Mouse (Mus musculus) common myeloid progenitor, adult 5-6 weeks (primary cell): ENCODE results near the gene Med12l. TPM values are rescaled to one million over a fixed set of nuclear protein-coding genes. Genes with fewer than 3 reads are reported as not detected.

ENCODE experiments used
- ATAC-seq: replicated peaks from 2 replicates; pipeline ENCODE4 v1.8.0; 2016; ENCODE audit warnings: low read depth, mild to moderate bottlenecking, moderate TSS enrichment, inconsistent platforms; ENCODE audit not compliant: poor library complexity, severe bottlenecking
- total RNA-seq: library from RNA; stranded (forward); fragments of 200-1000, 187-1606 nt; gene quantifications from 2 replicates; pipeline ENCODE4 v1.2.3, GENCODE M21; 2017

Med12l gene
- 11.3 and 12.6 TPM in 2 replicates for total RNA-seq

DNA sequence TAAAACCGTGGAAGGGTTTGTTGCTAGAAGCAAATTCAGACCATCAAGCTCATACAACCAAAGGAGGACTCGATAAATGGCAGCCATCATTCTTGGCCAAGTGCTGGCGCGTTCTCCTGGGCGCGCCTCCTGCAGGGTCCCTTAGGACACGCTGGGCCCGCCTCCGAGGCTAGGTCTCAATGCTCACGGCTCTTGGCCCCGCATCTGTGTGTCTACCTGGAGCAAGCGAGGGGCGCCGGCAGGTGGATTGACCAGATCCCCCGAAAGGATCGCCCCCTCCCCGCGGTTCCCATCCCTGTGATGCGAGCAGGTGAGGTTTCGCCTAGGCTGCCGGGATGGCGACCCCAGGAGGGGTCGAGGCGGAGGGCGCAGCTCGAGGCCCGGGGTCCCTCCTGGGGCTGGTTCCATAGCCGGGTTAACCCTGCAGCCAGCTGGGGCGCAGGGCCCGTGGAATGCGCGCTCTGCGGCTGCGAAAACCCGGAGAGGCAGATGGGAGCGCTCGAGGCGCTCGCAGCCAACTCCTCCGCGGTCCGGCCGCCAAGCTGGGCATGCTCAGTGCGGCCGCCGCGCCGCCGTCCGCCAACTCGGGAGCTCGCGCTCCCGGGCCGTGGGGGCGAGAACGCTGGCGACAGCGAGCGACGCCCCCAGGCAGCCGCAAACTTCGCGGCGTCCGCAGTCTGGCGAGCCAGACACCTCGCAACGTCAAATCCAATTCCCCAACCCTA, at the start of gene Med12l:
Gene Med12l, plus strand, starts transcription at position 555 of the 725 bp plus-strand sequence.
- peak; percentile 42 for ATAC-seq

DNA sequence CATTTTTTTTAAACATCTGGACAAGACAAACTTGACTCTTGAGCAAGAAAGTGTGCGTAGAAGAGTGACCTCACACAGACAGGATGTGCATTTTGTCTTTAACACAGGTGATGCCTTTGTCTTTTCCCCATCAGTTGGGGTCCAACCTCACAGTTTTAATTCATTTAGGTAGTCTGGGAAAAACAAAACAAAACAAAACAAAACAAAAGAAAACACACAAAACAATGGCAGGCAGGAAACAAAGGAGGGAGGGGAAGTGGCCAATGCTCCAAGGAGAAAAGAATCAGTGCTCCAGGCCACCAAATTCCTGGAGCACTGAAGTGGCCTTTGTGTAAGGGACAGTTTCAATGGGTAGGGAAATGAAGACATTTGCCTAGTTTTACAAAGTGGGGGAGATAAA, 44.5 kb upstream of the Med12l start:
- no peak for ATAC-seq

DNA sequence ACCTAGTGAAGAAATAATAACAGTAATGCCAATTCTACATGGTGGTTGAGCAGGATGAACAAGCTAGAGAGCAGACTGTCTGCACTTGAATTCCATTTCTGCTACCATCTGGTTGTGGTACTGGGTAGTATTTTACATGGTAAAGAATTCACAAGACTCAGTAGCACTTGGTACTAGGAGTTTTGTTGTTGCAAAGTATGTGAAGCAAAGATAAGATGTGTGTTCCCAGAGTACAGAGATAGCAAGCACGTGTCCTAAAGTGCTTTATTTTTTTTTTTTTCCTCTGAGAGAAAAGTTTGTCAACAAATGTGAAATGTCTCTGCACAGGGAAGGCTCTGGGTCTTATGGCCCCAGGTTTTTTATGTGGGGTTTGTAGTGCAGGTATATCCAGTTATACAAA, 28.2 kb upstream of the Med12l start:
- ATAC-seq, result 0 out of 2 replicates have a peak, but pooled peaks have one; percentile 18

DNA sequence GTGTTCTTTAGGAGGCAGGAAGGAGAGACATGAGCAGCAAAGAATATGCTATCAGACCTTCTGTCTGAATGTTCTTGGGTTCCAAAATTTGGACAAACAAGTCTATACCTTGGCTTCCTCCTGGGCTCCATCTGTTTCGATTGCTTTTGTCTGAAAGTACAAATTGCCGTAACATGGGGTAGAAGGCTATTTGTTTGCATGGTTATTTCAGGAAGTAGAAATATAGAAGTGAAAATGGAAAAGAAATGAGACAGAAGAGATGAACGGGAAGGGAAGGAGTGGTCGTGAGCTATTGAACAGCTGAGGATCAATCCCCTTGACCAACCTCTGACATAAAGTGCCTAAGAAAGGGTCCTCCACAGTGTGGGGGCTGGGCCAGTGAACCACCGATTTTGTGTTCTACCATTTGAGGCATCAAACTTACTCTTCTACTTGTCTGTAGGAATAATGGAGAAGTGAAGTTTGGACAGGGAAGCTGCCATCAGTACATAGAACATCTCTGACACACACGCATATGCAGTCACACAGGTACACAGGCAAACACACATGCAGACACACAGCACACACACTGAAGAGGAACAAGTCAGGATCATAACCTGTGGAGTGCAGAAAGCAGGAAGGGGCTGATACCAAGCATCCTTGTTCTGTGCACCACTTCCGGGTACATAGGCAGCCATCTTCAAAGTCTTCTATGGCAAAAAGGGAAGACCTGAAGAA, 27.6 kb upstream of the Med12l start:
- ATAC-seq, result peak; percentile 59

DNA sequence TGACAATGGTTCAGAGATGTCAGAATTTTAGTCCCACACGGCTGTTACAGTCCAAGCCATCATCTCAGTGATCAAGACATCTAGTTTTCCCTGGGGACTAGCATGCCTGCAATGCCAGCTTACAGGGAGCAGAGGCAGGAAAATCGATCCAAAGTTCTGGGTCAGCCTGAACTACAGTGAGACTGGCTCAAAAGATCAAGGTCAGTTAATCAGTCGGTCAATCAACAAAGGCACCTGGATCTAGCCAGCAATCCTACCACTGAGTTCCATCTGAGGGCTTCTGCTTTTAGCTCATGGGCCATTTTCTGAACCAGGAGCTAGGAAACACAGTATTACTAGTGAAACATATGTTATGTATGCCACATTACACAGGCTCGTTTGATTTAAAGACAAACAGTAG, 25.0 kb upstream of the Med12l start:
- ATAC-seq, result no peak

DNA sequence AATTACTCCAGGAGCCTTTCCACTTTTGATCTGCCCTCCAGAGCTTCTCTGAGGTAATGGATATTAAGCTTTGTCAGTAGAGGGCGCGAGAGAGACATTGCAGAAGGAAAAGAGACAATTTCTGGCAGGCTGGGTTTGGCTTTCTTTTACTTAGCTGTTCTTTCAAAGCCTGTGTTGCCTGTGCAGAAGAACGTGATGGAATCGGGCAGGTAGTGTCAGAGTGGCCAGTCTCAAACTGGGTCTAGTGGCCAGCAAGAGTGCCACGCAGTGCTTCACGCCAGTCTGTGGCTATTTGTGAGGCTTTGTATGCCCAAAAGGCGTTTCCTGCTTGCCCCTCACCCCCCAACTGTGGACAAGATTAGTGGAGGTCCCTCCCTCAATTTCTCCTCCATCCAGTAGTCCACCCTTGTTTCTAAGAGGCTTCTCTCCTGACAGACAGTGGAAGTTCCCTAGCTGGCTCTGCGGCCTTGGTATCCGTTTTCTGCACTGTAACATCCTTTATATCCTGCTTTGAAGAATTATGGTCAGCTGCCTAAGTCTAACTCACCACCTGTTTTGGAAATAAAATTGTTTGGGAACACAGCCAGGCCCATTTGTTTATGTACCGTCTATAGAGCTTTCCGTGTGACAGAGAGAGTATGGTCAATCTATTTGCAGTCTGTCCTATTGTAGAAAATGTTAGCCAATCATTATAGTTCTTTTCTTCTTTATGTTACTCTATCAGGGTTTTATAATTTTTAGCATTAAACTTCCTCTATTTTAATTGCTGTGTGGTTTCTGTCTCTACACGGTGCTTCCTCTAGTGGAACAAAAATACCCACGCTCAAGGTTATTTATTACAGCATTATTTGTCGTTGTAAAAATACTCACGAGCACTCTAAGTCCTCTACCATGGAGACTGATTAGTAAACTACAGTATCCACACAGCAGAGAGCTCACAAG, 22.5 kb upstream of the Med12l start:
- ATAC-seq, result peak; percentile 75

DNA sequence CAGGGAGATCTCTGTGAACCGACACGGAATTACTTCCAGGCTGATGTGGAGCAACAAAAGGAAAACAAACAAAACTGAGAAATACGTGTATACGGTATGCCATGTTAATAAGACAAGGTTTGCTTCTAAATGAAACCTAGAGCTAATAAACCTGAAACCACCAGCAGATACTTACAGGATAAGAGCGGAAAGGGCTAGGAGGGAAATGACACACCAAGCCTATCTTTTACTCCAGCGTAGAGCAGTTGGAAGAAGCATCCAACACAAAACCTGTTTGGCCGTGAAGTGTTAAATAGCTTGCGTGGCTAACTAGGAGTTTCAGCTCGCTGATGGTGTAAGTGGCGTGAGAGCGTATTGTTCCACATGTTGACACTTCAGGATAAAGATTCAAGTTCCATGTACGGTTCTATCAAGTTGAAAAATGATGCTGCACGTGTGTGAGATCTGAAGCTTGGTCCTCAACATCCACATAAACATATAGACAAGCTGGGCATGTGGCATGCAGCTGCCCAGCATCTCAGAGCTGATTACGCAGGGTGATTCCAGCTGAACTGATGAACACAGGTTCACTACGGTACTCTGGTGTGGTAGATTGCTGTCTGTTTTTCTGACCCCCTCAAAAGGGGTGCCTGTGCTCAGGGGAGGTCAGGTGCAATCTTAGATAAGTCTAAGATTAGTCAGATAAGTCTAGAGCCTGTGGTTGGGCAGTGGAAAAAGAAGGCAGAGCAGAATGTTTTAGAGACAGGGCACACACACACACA, 21.6 kb upstream of the Med12l start:
- peak; percentile 9; the same call in 1 of the 2 replicates for ATAC-seq

DNA sequence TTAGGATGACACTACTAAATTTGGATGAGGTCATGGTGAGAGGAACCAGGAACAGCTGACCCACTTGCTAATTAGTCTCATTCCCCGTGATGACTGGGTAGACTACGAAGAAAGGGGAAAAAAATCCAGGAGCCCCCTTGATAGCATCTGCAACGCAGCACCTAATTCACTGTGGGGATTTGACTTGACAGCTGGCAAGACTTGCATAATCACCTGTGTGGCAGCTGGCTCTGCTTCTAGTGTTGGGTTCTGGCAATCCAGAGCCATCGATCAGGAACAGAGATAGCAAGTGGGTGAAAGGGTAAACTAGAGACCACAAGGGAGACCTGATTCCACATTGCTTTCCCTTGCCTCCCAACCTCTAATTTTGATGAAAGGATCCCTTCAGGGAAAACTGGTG, 19.8 kb upstream of the Med12l start:
- no peak for ATAC-seq

DNA sequence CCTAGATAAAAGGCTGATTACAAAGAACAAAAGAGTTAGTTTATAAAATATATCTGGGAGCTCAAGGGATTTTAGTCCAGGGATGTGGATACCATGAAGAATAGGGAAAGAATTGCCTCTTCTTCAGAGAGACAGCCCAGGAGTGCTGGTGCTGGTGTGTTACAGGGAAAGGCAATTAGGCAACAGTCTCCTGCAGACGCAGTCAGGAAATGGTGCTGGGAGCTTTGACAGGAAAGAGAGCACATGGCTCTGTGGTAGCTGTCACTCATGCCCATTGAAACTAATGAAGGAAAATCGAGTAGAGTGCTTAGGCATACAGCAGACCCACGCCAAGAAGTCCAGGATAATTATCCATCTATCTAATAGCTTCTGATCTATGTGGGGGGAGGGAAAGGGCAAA, 16.3 kb upstream of the Med12l start:
- ATAC-seq, result peak; percentile 66

DNA sequence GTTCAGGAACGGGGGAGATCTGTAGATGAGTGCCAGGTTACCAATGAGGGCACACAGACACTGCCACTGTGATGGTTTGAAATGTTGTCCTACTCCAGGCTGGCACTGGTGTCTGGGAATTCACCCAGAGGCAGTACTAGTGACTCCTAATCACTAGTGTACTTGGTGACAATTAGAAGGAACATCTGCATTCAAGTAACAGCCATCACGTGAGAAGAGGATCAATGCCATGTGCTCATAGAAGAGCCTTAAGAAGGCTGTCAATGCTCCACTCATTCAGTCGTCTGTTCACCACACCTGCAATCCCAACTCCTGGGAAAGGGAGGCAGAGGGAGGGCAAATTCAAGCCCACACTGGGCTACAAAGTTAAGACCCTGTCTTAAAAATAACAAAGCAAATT, 15.1 kb upstream of the Med12l start:
- no peak for ATAC-seq

DNA sequence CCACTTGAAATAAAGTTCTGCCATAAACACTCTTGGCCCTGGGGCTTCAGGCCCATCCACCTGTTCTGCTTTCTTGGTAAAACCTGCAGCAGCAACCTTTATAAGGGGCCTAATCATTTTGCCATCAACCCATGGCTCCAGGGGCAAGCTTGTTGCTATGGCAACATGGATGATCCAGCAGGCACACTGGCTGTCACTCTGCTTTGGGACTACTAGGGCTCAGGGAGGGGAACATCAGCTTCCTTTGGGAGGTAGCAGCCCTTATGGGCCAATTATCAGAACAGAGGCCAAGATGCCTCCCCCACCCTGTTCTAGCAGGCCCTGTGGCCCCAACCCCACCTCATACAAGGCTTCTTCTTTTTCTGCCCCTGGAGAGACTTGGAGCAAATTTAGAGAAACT, 13.5 kb upstream of the Med12l start:
- ATAC-seq, result no peak

DNA sequence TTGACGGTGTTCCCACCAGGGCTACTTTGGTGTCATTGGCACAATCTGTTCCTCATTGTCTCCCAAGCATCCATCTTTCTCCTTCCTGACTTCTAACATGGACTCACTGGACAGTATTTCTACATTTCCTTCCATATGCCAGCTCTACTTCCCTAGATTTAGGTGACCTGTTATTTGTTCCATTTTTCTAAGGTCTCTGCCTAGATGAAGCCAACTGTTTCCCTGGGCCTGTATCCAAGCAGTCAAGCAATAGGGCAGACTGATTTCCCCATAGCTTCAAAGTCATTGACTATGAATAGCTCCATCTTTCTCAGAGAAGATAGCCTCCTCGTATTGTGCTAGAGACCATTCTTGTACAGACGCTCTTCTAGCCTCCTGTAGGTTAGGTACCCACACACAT, 12.0 kb upstream of the Med12l start:
- ATAC-seq, result no peak

DNA sequence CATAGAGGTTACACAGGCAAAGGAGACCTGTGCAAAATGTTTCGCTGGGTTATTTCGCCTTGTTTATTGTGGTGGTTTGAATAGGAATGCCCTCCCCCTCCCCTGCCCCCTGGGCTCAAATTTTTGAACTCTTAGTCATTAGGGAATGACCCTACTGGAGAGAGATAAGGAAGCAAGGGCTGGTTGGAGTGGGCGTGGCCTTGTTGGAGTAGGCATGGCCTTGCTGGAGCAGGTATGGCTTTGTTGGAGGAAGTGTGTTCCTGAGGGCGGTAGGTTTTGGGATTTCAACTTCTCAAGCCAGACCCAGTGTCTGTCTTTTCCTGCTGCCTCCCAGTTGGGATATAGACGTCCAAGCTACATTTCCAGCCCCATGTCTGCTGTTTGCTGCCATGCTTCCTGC, 1.9 kb upstream of the Med12l start:
- no peak for ATAC-seq

DNA sequence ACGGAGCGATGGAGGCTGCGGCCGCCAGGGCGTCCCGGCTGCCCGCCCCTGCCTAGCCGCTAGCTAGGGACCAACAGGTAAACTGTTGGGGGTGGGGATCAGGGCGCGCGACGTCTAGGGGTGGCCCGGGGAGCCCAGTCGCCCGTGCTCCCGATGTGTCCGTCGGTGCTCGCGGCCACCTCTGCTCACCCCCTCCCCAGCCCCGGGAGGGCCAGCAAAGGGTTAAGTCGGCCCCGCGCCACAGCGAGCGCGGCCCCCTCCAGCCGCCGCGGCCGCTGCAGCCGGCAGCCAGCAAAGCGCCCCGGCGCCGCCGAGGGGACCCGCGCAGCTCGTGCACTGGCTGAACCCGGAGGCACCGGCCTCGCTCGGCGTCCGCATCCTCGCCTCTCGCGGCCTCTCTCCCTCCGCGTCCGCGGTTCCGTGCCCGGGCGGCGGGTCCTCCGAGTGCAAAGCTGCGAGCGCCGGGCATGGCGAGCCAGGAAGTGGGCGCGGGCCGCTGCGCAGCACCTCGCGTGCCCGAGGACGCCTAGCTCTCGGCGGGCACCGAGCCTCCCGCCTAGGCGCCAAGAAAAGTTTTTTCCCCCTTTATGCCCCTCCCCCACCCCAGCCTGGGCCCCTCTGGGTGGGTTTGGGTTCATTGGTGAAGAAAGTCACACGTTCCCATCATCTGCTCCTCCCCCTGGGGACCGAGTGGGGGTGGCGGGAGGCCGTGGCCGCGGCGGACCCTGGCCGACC, 538 bp downstream of the Med12l start:
- ATAC-seq, result peak; percentile 9

DNA sequence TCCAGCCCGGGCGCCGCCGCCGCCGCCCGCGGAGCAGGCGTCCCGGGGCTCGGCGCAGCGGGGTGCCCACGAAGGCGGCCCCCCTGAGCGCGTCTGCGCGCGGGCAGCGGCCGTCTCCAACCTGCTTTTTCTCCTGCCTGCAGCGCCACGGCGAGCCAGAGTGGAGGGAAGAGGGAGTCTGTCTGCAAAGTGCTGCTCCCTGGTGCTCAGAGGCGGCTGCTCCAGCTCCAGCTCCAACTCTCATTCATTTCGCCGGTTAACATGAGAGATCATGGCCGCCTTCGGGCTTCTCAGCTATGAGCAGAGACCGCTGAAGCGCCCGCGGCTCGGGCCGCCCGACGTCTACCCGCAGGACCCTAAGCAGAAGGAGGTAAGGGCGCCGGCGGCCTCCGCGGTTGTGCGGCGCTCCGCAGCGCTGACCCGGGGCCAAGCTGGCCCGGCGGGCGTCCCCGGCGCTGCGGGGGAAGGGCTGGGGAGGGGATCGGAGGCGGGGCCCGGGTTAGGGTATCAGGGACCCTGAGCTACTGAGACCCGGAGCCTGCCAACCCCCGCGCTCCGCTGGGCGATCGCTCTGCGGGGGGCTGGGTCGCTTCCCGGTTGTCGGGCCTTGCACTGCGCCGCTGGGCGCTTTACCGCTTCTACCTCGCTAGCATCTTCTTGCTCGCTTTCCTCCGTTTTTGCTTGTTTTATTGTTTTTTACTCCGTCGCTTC, 1.3 kb downstream of the Med12l start:
- ATAC-seq, result peak; percentile 78

DNA sequence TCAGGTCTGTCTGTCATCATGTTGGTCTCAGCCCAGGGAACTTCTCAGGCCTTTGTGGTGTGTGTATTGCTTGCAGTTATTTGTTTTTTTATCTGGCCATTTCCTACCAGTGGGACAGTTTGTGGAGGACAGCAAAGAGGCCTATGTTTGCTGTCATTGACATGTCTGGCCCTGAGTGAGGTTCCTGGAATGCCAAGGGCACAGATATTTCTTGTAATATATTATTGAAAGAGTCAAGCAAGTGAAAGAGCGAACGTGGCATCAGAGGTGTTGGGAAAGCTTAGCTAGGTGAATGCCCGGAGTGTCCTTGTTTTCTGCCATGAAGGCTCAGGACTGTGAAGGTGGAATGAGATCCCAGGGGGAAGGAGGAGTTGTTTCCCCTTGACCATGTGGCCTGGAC, 4.7 kb downstream of the Med12l start:
- no peak for ATAC-seq

DNA sequence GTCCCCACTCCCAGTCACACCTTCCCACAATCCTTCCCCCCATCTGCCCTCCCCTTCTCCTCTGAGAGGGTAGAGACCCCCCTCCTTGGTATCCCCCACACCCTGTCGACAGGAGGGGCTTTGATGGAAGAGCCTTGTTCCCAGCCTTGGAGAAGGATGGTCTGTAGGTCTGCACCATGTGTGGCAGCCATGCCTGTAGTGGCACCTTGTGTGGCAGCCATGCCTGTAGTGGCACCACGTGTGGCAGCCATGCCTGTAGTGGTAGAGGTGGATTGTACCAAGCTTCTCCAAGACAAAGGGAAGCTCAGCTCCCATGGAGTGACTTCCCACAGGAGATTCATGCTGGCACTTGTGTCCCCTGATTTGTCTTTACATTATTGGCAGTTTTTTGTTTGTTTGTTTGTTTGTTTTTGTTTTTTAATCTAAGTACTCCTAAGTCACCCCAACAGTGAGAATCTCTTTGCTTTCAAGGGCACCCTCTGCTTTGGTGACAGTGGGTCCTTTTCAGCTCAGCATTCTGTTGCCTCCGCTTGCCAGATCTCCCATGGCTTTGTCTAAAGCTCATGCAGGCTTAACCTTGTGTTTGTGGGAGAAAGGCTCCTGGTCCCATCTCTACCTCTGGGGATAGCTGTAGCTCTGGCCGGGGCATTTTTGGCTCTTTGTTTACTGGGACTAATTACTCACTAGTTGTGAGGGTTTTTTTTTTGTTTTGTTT, 10.2 kb downstream of the Med12l start:
- no peak for ATAC-seq

DNA sequence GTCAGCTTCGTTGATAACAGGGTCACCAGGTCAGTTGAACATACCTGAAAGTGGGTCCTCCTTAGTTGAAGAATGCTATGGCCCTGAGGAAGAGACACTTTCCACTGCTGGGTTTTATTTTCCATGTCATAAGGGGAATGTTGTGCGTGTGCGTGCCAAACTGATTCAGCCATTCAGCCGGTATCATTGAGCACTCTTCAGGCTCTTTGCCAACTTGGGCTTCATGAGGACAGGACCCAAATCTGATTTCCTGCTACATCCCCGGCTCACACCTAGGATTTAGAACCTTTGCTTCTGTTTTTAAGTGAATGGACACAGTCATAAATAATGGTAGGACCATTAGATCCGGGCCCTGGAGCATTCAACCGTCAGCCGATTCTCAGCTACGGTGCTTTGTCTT, 10.9 kb downstream of the Med12l start:
- no peak for ATAC-seq
